ENCODE assay signal across 9 mouse cellular contexts in the genomic region with DNA sequence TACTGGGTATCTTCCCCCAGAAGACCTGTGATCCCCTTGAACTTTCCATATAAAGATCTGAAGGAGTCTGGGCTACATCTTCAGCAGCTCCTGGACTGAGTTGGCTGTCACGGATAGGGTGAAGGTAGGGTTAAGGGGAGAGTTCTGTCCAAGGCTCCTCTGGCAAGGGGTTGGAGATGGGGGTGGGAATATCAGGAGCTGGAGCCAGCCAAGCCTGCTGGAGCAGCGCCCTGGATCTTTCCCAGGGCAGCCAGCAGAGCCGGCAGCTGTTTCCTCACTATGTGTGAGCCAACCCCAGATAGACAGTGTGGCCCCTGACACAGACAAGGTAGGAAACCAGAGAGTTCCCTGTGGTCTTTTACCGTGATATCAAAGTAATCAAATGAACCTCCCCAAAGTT. TPM values are rescaled to one million over a fixed set of nuclear protein-coding genes. Genes with fewer than 3 reads are reported as not detected.
DNase-seq lines count a peak whose midpoint lies in the region; ATAC-seq and TF ChIP-seq lines count a peak whose summit lies in the region.
"Had no signal": no experiment of that assay in that cellular context is flagged by ENCODE, and none has a peak within 500 bp of the region (broad histone marks: within the 10 kb centered on the region; RNA-seq: fewer than 3 reads in every experiment).

No protein-coding gene starts in this region.

- intact Hi-C loops in gastrocnemius, adult 2 months (cut with DNase I) = no loop called here

- H3K27ac ChIP-seq in gastrocnemius, adult 2 months = no peak overlapping the region
- H3K27ac ChIP-seq in lung, embryonic 15.5 days = no peak overlapping the region
- H3K27ac ChIP-seq: embryonic facial prominence, embryonic 10.5 days had no signal

- peaks cover 23% of the 10 kb centered on the region for H3K4me1 ChIP-seq in lung, embryonic 15.5 days

- no peak overlapping the region for H3K9ac ChIP-seq in lung, embryonic 15.5 days

- 34% methylated on average over 4 of the region's 4 CpGs for WGBS in lung, embryonic 15.5 days

- H3K9me3 ChIP-seq in lung, embryonic 15.5 days = no peaks in the 10 kb centered on the region

- no peaks in the 10 kb centered on the region for H3K36me3 ChIP-seq in lung, embryonic 15.5 days
- H3K36me3 ChIP-seq: embryonic facial prominence, embryonic 10.5 days had no signal

- TF ChIP-seq CTCF in gastrocnemius, adult 2 months (IDR thresholded peaks at IDR 0.05) = no peak

- ATAC-seq in lung, embryonic 15.5 days (ENCODE audit: borderline replicate concordance, extremely low read depth, low FRiP score, low TSS enrichment) = peak; percentile 50; the same call in 1 of the 2 replicates

- H3K4me2 ChIP-seq in lung, embryonic 15.5 days = no peak overlapping the region

- 0 out of 2 replicates have a peak, but pooled peaks cover 15% of the 10 kb centered on the region for H3K27me3 ChIP-seq in lung, embryonic 15.5 days

- peak; percentile 80 to 88 for DNase-seq in cerebellum, postnatal 10 days
- no peak for DNase-seq in cerebellum, adult 9-10 months
- peak; percentile 32 to 39 for DNase-seq in layer of hippocampus, postnatal 14 days (ENCODE audit: low spot score in 2 of 2)
- no peak for DNase-seq in layer of hippocampus, adult 11-12 months (ENCODE audit: low spot score)
- DNase-seq in gastrocnemius, adult 2 months = peak; percentile 78
- DNase-seq in B cell, adult 2 months = no peak
- DNase-seq in frontal cortex, postnatal 10 days (ENCODE audit: low spot score in 2 of 2) = no peak

- no peak overlapping the region for H3K4me3 ChIP-seq in gastrocnemius, adult 2 months
- H3K4me3 ChIP-seq in lung, embryonic 15.5 days = no peak overlapping the region
- H3K4me3 ChIP-seq: embryonic facial prominence, embryonic 10.5 days had no signal

RNA-seq across cellular contexts. Expression of a gene that starts 4.6 kb away (rescaled TPM):
- 10 to 100 TPM; 56.2 to 58.3 TPM for total RNA-seq in layer of hippocampus, postnatal 14 days (2021)
- total RNA-seq in gastrocnemius, adult 2 months (2021) = 1 to 10 TPM; 1.3 to 2.2 TPM
- 48.4 and 50.7 TPM in 2 replicates for polyA plus RNA-seq in lung, embryonic 15.5 days (2015; fragmentation: Nextera tagmentation; extraction: Ambion mirVana)

Comparison
In these comparisons a context has a peak if more than half of its experiments do, and no peak if none do; other contexts are left out.
1. DNase-seq: peak in cerebellum, postnatal 10 days (2 of 2), layer of hippocampus, postnatal 14 days (2 of 2) and gastrocnemius, adult 2 months (single experiment); none in cerebellum, adult 9-10 months (single experiment), layer of hippocampus, adult 11-12 months (single experiment), B cell, adult 2 months (0 of 2) and frontal cortex, postnatal 10 days (0 of 2).
2. RNA of a gene that starts 4.6 kb away (total RNA-seq): 56.2 to 58.3 TPM in layer of hippocampus, postnatal 14 days; 1.3 to 2.2 TPM in gastrocnemius, adult 2 months; every median in the first group is over 10 times any median in the second.